In genomic region chr1:83187154-83187553, GRCm38 (mm10) we compare ENCODE assay signal across 8 mouse cellular contexts. TPM values are rescaled to one million over a fixed set of nuclear protein-coding genes. Genes with fewer than 3 reads are reported as not detected.
DNase-seq lines count a peak whose midpoint lies in the region; ATAC-seq and TF ChIP-seq lines count a peak whose summit lies in the region.
"Had no signal": no experiment of that assay in that cellular context is flagged by ENCODE, and none has a peak within 500 bp of the region (broad histone marks: within the 10 kb centered on the region; RNA-seq: fewer than 3 reads in every experiment).

No protein-coding gene starts in this region.

- no peak overlapping the region for H3K27ac ChIP-seq in liver, adult 2 months (replicated peaks; ENCODE audit: insufficient read depth, low read depth, low read length)
- no peak overlapping the region for H3K27ac ChIP-seq in liver, embryonic 11.5 days (ENCODE audit: low read depth, low read length)

- no peak overlapping the region for H3K9ac ChIP-seq in liver, adult 2 months (ENCODE audit: low read depth, low read length)
- no peak overlapping the region for H3K9ac ChIP-seq in liver, embryonic 11.5 days (ENCODE audit: low read depth, low read length)

- no peak for ATAC-seq in liver, embryonic 11.5 days (replicated peaks; ENCODE audit: low FRiP score)

- no peaks in the 10 kb centered on the region for H3K79me2 ChIP-seq in liver, adult 2 months (ENCODE audit: control insufficient read depth, insufficient read depth, low read length)

- peak; percentile 58 for TF ChIP-seq CTCF in liver, adult 2 months (IDR thresholded peaks at IDR 0.05; ENCODE audit: low read depth, low read length)

- DNase-seq in liver, adult 2 months (ENCODE audit: extremely low read depth, low read depth, low spot score), result peak; percentile 35
- no peak for DNase-seq in liver, embryonic 11.5 days (ENCODE audit: low spot score)
- peak; percentile 30 for DNase-seq in MN1 (ENCODE audit: low spot score)
- DNase-seq in brain, adult 2 months (ENCODE audit: low read depth, low spot score), result peak; percentile 84
- DNase-seq in heart, postnatal 14 days, result peak; percentile 35 to 62
- peak; percentile 47 to 58 for DNase-seq in left cerebral cortex, postnatal 25 days (ENCODE audit: low spot score in 2 of 2)
- peak; percentile 70 to 74 for DNase-seq in right cerebral cortex, adult 2 months (ENCODE audit: low spot score in 2 of 2)

- no peaks in the 10 kb centered on the region for H3K36me3 ChIP-seq in liver, adult 2 months (ENCODE audit: control insufficient read depth, insufficient read depth, low read length)
- H3K36me3 ChIP-seq in liver, embryonic 11.5 days (ENCODE audit: control insufficient read depth, insufficient read depth, low read length), result no peaks in the 10 kb centered on the region

- no peaks in the 10 kb centered on the region for H3K9me3 ChIP-seq in liver, embryonic 11.5 days (ENCODE audit: control insufficient read depth, low read length)

- intact Hi-C loops in heart, postnatal 14 days (cut with DNase I), result loop anchor here (2.0 to 5.0 kb wide), 2 partner anchors 120 to 400 kb away; no protein-coding TSS in a partner anchor
- intact Hi-C loops in left cerebral cortex, postnatal 25 days (cut with DNase I), result loop anchor here (5.0 to 10.0 kb wide), 4 partner anchors 125 to 1508 kb away; partner anchors contain the start of genes Dner and Krtap28-13

- WGBS in liver, adult 2 months, result 32% methylated on average over 2 of the region's 2 CpGs
- 49% methylated on average over 2 of the region's 2 CpGs for WGBS in liver, embryonic 11.5 days

- peaks cover 2% of the 10 kb centered on the region; the same call in 1 of the 2 replicates for H3K27me3 ChIP-seq in liver, adult 2 months (ENCODE audit: control insufficient read depth, insufficient read depth, low read length)
- H3K27me3 ChIP-seq in liver, embryonic 11.5 days (replicated peaks; ENCODE audit: control insufficient read depth, insufficient read depth, low read length), result no peaks in the 10 kb centered on the region

- H3K4me3 ChIP-seq in liver, adult 2 months (ENCODE audit: insufficient read depth, low read depth, low read length), result no peak overlapping the region
- H3K4me3 ChIP-seq in liver, embryonic 11.5 days (ENCODE audit: low read depth, low read length), result no peak overlapping the region

- H3K4me2 ChIP-seq in liver, embryonic 11.5 days, result no peak overlapping the region

- no peaks in the 10 kb centered on the region for H3K4me1 ChIP-seq in liver, adult 2 months (ENCODE audit: control insufficient read depth, insufficient read depth, low read length)
- H3K4me1 ChIP-seq in liver, embryonic 11.5 days (replicated peaks; ENCODE audit: control insufficient read depth, insufficient read depth, low read length), result no peaks in the 10 kb centered on the region

- no peak for TF ChIP-seq POLR2A in liver, adult 2 months (IDR thresholded peaks at IDR 0.05; ENCODE audit: extremely low read depth, insufficient read depth, low read length)

RNA-seq across cellular contexts. Expression of gene Daw1, which starts 27.6 kb away (rescaled TPM):
- not detected in 2 replicates for total RNA-seq in liver, adult 2 months (2014; rRNA removed)
- not detected in 2 replicates for polyA plus RNA-seq in liver, adult 2 months (2012; rRNA removed)
- polyA plus RNA-seq in liver, embryonic 11.5 days (2014; fragmentation: Nextera tagmentation; extraction: Ambion mirVana), result not detected in 2 replicates
- total RNA-seq in heart, postnatal 14 days (2021), result not detected
- total RNA-seq in left cerebral cortex, postnatal 25 days (2021), result under 1 TPM; 0.32 to 0.39 TPM
- total RNA-seq: gastrocnemius, postnatal 4 days had no signal
